Mouse (Mus musculus) adipocyte (in vitro differentiated cells): ENCODE measurements around the gene Klhl22.
"Not testable (repeated sequence)": the region's sequence is repeated elsewhere in the genome, so short reads cannot be mapped to it uniquely, and the experiment has no call there.

Source experiments
- DNase-seq: peaks from one replicate; pipeline ENCODE4 v3.0.0-alpha.2; 2016; ENCODE audit warnings: low spot score

The Klhl22 gene

GRCm38 (mm10) chr16:17759344-17759773 is at the start of gene Klhl22:
Klhl22 (plus strand) TSS chr16:17759618.
- DNase-seq = peak; percentile 91

GRCm38 (mm10) chr16:17717791-17718190 is 41.6 kb upstream of the Klhl22 start:
- no peak for DNase-seq

GRCm38 (mm10) chr16:17721114-17721808 is 38.2 kb upstream of the Klhl22 start:
- DNase-seq = no peak

GRCm38 (mm10) chr16:17721822-17722460 is 37.5 kb upstream of the Klhl22 start:
- DNase-seq = no peak

GRCm38 (mm10) chr16:17722461-17723324 is 36.7 kb upstream of the Klhl22 start:
- DNase-seq = peak; percentile 93

- no peak for DNase-seq
Measured at GRCm38 (mm10) chr16:17723325-17723626, 36.1 kb upstream of the Klhl22 start.

GRCm38 (mm10) chr16:17724448-17724847 is 35.0 kb upstream of the Klhl22 start:
- DNase-seq = no peak

GRCm38 (mm10) chr16:17727179-17727861 is 32.1 kb upstream of the Klhl22 start:
- peak; percentile 81 for DNase-seq

GRCm38 (mm10) chr16:17729974-17730373 is 29.4 kb upstream of the Klhl22 start:
- DNase-seq = no peak

GRCm38 (mm10) chr16:17732021-17732420 is 27.4 kb upstream of the Klhl22 start:
- no peak for DNase-seq

- no peak for DNase-seq
Measured at GRCm38 (mm10) chr16:17732431-17732830, 27.0 kb upstream of the Klhl22 start.

- DNase-seq = peak; percentile 32
Measured at GRCm38 (mm10) chr16:17732841-17733340, 26.5 kb upstream of the Klhl22 start, which contains the start of gene Med15. Med15 (minus strand) TSS chr16:17732891.

GRCm38 (mm10) chr16:17733646-17734045 is 25.8 kb upstream of the Klhl22 start:
- no peak for DNase-seq

GRCm38 (mm10) chr16:17734872-17735271 is 24.5 kb upstream of the Klhl22 start:
- not testable (repeated sequence) for DNase-seq

- no peak for DNase-seq
Measured at GRCm38 (mm10) chr16:17736156-17736555, 23.3 kb upstream of the Klhl22 start.

- no peak for DNase-seq
Measured at GRCm38 (mm10) chr16:17740080-17740479, 19.3 kb upstream of the Klhl22 start.

GRCm38 (mm10) chr16:17742810-17743209 is 16.6 kb upstream of the Klhl22 start:
- DNase-seq = no peak

- peak; percentile 50 for DNase-seq
Measured at GRCm38 (mm10) chr16:17743279-17743678, 16.1 kb upstream of the Klhl22 start.

GRCm38 (mm10) chr16:17744536-17744935 is 14.9 kb upstream of the Klhl22 start:
- peak; percentile 46 for DNase-seq

GRCm38 (mm10) chr16:17745067-17745466 is 14.4 kb upstream of the Klhl22 start:
- no peak for DNase-seq

- DNase-seq = peak; percentile 57
Measured at GRCm38 (mm10) chr16:17753001-17753400, 6.4 kb upstream of the Klhl22 start.

- peak; percentile 83 for DNase-seq
Measured at GRCm38 (mm10) chr16:17753686-17754085, 5.7 kb upstream of the Klhl22 start.
